Comparison of ENCODE assay signal across 7 mouse cellular contexts in the genomic region with DNA sequence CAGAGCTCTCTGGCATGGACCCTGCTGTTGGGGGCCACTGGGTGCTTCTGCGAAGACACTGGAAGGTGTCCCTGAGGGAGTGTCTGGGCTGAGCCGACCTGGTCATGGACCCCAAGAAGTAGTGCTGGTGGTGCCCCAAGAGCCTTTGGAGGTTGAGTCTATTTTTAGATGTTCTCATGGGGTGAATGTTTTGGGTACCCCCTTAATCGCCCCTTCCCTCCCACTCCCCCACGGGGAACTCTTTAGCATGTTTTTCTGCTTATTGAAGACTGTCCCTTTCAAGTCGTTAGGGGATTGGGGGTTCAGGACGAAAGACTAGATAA. TPM values are rescaled to one million over a fixed set of nuclear protein-coding genes. Genes with fewer than 3 reads are reported as not detected.
DNase-seq lines count a peak whose midpoint lies in the region; ATAC-seq and TF ChIP-seq lines count a peak whose summit lies in the region.

No protein-coding gene starts in this region.

- peak overlapping the region; percentile 99 for H3K27ac ChIP-seq in lung, embryonic 15.5 days
- peak overlapping the region; percentile 36; the same call in 1 of the 2 replicates for H3K27ac ChIP-seq in limb, embryonic 11.5 days (replicated peaks; ENCODE audit: low read depth, low read length)
- H3K27ac ChIP-seq in olfactory bulb, adult 2 months (ENCODE audit: insufficient read depth, low read depth, low read length): 0 out of 2 replicates have a peak overlapping the region, but pooled peaks have one; percentile 3

- WGBS in lung, embryonic 15.5 days: 5% methylated on average over 6 of the region's 6 CpGs
- WGBS in limb, embryonic 11.5 days: 15% methylated on average over 6 of the region's 6 CpGs
- WGBS in olfactory bulb, adult 2 months: 5% methylated on average over 6 of the region's 6 CpGs

- no peak for DNase-seq in lung, adult 18-20 months
- no peak for DNase-seq in limb, embryonic 11.5 days (ENCODE audit: low spot score)
- no peak for DNase-seq in frontal cortex, adult 2 months (ENCODE audit: extremely low spot score in 1 of 2, low spot score in 1 of 2)
- DNase-seq in adrenal gland, postnatal 10 days: no peak

- TF ChIP-seq POLR2A in olfactory bulb, adult 2 months (IDR thresholded peaks at IDR 0.05; ENCODE audit: insufficient read depth, low read depth, low read length): no peak

- peaks cover 7% of the 10 kb centered on the region for H3K36me3 ChIP-seq in lung, embryonic 15.5 days
- 0 out of 2 replicates have a peak, but pooled peaks cover 2% of the 10 kb centered on the region for H3K36me3 ChIP-seq in limb, embryonic 11.5 days (ENCODE audit: control insufficient read depth, insufficient read depth, low read length)

- H3K9ac ChIP-seq in lung, embryonic 15.5 days: peak overlapping the region; percentile 59
- peak overlapping the region; percentile 99 for H3K9ac ChIP-seq in limb, embryonic 11.5 days (ENCODE audit: low read length)

- no peaks in the 10 kb centered on the region for H3K9me3 ChIP-seq in lung, embryonic 15.5 days
- no peaks in the 10 kb centered on the region for H3K9me3 ChIP-seq in limb, embryonic 11.5 days (ENCODE audit: control insufficient read depth, low read length)

- H3K4me2 ChIP-seq in lung, embryonic 15.5 days: peak overlapping the region; percentile 77
- peak overlapping the region; percentile 84 for H3K4me2 ChIP-seq in limb, embryonic 11.5 days (ENCODE audit: low read depth, severe bottlenecking)

- peaks cover 9% of the 10 kb centered on the region for H3K4me1 ChIP-seq in lung, embryonic 15.5 days
- H3K4me1 ChIP-seq in limb, embryonic 11.5 days (ENCODE audit: control insufficient read depth, insufficient read depth, low read length): peaks cover 4% of the 10 kb centered on the region
- H3K4me1 ChIP-seq in olfactory bulb, adult 2 months (ENCODE audit: control insufficient read depth, insufficient read depth, low read length): peaks cover 5% of the 10 kb centered on the region

- no peak for ATAC-seq in lung, embryonic 15.5 days (ENCODE audit: borderline replicate concordance, extremely low read depth, low FRiP score, low TSS enrichment)
- peak; percentile 10 for ATAC-seq in erythroid progenitor cell, adult 5-6 weeks (replicated peaks; ENCODE audit: low FRiP score, poor library complexity, severe bottlenecking)
- ATAC-seq in limb, embryonic 11.5 days (ENCODE audit: insufficient number of reproducible peaks, low FRiP score, low TSS enrichment, low read depth): no peak

- no peaks in the 10 kb centered on the region for H3K27me3 ChIP-seq in lung, embryonic 15.5 days
- H3K27me3 ChIP-seq in limb, embryonic 11.5 days (ENCODE audit: control insufficient read depth, insufficient read depth, low read length): no peaks in the 10 kb centered on the region

- TF ChIP-seq CTCF in olfactory bulb, adult 2 months (IDR thresholded peaks at IDR 0.05; ENCODE audit: insufficient read depth, low read depth, low read length): no peak

- H3K4me3 ChIP-seq in lung, embryonic 15.5 days: peak overlapping the region; percentile 69
- H3K4me3 ChIP-seq in limb, embryonic 11.5 days (ENCODE audit: low read depth, low read length): peak overlapping the region; percentile 79
- peak overlapping the region; percentile 92 for H3K4me3 ChIP-seq in olfactory bulb, adult 2 months (ENCODE audit: insufficient read depth, low read depth, low read length)

RNA-seq across cellular contexts. Expression of a gene that starts 10.6 kb away (rescaled TPM):
- 58.9 and 59.4 TPM in 2 replicates for polyA plus RNA-seq in lung, embryonic 15.5 days (2015; fragmentation: Nextera tagmentation; extraction: Ambion mirVana)
- total RNA-seq in erythroid progenitor cell, adult 5-6 weeks (2015; ENCODE audit: low replicate concordance): 122 and 125 TPM in 2 replicates
- 77.9 and 98.0 TPM in 2 replicates for total RNA-seq in erythroid progenitor cell, adult 5-6 weeks (2017; ENCODE audit: low replicate concordance)
- polyA plus RNA-seq in limb, embryonic 11.5 days (2014; fragmentation: Nextera tagmentation; extraction: Ambion mirVana): 45.3 and 46.3 TPM in 2 replicates
- polyA plus RNA-seq in olfactory bulb, adult 2 months (2012; ENCODE audit: insufficient read depth, insufficient read length, low replicate concordance, missing spikeins): 433 TPM in 1 of 2 replicates, not detected in the other
- 40.7 and 44.6 TPM in 2 replicates for polyA plus RNA-seq in frontal cortex, adult 2 months (2012; rRNA removed)
- total RNA-seq in adrenal gland, postnatal 10 days (2021): 10 to 100 TPM; 35.1 to 44.5 TPM

RNA-seq across cellular contexts. Expression of a gene that starts 16.8 kb away (rescaled TPM):
- 7.2 and 8.4 TPM in 2 replicates for polyA plus RNA-seq in lung, embryonic 15.5 days (2015; fragmentation: Nextera tagmentation; extraction: Ambion mirVana)
- total RNA-seq in erythroid progenitor cell, adult 5-6 weeks (2015; ENCODE audit: low replicate concordance): not detected in 2 replicates
- total RNA-seq in erythroid progenitor cell, adult 5-6 weeks (2017; ENCODE audit: low replicate concordance): not detected in 2 replicates
- polyA plus RNA-seq in limb, embryonic 11.5 days (2014; fragmentation: Nextera tagmentation; extraction: Ambion mirVana): 11.7 and 13.8 TPM in 2 replicates
- not detected in 2 replicates for polyA plus RNA-seq in olfactory bulb, adult 2 months (2012; ENCODE audit: insufficient read depth, insufficient read length, low replicate concordance, missing spikeins)
- 3.9 and 5.3 TPM in 2 replicates for polyA plus RNA-seq in frontal cortex, adult 2 months (2012; rRNA removed)
- total RNA-seq in adrenal gland, postnatal 10 days (2021): 1 to 10 TPM; 3.5 to 4.9 TPM

RNA-seq across cellular contexts. Expression of a gene that starts 28.1 kb away (rescaled TPM):
- polyA plus RNA-seq in lung, embryonic 15.5 days (2015; fragmentation: Nextera tagmentation; extraction: Ambion mirVana): 12.5 and 13.6 TPM in 2 replicates
- not detected in 2 replicates for total RNA-seq in erythroid progenitor cell, adult 5-6 weeks (2015; ENCODE audit: low replicate concordance)
- not detected in 2 replicates for total RNA-seq in erythroid progenitor cell, adult 5-6 weeks (2017; ENCODE audit: low replicate concordance)
- polyA plus RNA-seq in limb, embryonic 11.5 days (2014; fragmentation: Nextera tagmentation; extraction: Ambion mirVana): 10.4 and 11.9 TPM in 2 replicates
- polyA plus RNA-seq in olfactory bulb, adult 2 months (2012; ENCODE audit: insufficient read depth, insufficient read length, low replicate concordance, missing spikeins): not detected in 2 replicates
- 1.5 and 1.9 TPM in 2 replicates for polyA plus RNA-seq in frontal cortex, adult 2 months (2012; rRNA removed)
- 1 to 10 TPM; 2.3 to 6.1 TPM for total RNA-seq in adrenal gland, postnatal 10 days (2021)

Comparison
In these comparisons a context has a peak if more than half of its experiments do, and no peak if none do; other contexts are left out.
1. H3K27ac ChIP-seq: peak in every context shown above with its lines; median percentile 99 in lung, embryonic 15.5 days; 36 in limb, embryonic 11.5 days; 3 in olfactory bulb, adult 2 months.